Mouse (Mus musculus) E14TG2a.4 (cell line): ENCODE measurements at regions not wholly inside any gene's neighbourhood (a gene's known extent, or its start where the extent isn't known, plus 50 kb on each side); places are given as distances from the start of the nearest gene placed in this dataset.

Experiments
- CTCF ChIP-seq: conservative IDR thresholded peaks from 2 replicates; pipeline ENCODE4 v1.5.1; 2014; ENCODE audit warnings: low read length
- NANOG ChIP-seq: IDR thresholded peaks from 2 replicates; pipeline ENCODE4 v1.6.1; 2014; ENCODE audit warnings: borderline replicate concordance, low read length, mixed read lengths

- TF ChIP-seq CTCF (peak; percentile 53), NANOG (no peak)
These were observed 234.3 kb downstream of the Hace1 start for GRCm38 (mm10) chr10:45811882-45812281.
